9 mouse cellular contexts compared by ENCODE assay signal in the genomic region with DNA sequence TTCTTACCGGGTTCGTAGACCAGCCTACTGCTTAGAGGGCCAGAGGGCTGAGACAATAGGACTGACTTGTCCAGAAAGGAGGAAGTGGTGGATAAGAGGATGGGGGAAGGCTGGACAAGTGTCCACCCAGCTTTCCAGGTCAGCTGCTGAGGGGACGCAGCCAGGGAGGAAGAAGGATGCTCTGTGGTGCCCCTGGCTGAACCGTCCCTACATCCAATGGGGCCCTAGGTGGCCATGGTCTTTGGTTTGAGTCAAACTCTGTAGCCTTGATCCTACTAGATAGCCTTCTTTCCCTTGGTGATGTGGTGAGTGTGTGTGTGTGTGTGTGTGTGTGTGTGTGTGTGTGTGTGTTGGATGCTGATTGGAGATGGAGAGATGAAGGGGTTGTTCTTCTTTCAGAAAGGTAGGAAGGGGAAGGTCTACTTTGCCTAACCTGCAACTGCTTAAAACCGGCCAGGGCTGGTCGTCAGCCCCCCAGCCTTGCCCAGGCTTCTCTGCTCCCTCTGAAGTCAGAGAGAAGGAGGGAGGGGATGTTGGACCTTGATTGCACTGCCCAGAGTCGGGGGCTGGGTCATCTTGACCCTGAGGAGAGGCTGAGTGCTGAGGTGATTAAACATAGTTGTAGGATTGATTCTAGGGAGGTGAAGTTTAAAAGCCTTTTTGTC. TPM values are rescaled to one million over a fixed set of nuclear protein-coding genes. Genes with fewer than 3 reads are reported as not detected.
DNase-seq lines count a peak whose midpoint lies in the region; ATAC-seq and TF ChIP-seq lines count a peak whose summit lies in the region.
"Had no signal": no experiment of that assay in that cellular context is flagged by ENCODE, and none has a peak within 500 bp of the region (broad histone marks: within the 10 kb centered on the region; RNA-seq: fewer than 3 reads in every experiment).

No protein-coding gene starts in this region.

- no peak for TF ChIP-seq POLR2A in cortical plate, adult 2 months (IDR thresholded peaks at IDR 0.05; ENCODE audit: extremely low read depth, insufficient read depth, low read length)

- H3K36me3 ChIP-seq in heart, embryonic 12.5 days, result no peaks in the 10 kb centered on the region
- H3K36me3 ChIP-seq in hindbrain, embryonic 14.5 days (replicated peaks; ENCODE audit: control insufficient read depth, insufficient read depth), result no peaks in the 10 kb centered on the region

- H3K27me3 ChIP-seq in heart, embryonic 12.5 days (replicated peaks), result no peaks in the 10 kb centered on the region
- peaks cover 61% of the 10 kb centered on the region for H3K27me3 ChIP-seq in hindbrain, embryonic 14.5 days (ENCODE audit: control insufficient read depth, insufficient read depth, low read length)

- peak overlapping the region; percentile 88 for H3K9ac ChIP-seq in heart, embryonic 12.5 days
- no peak overlapping the region for H3K9ac ChIP-seq in hindbrain, embryonic 14.5 days

- 12% methylated on average over 7 of the region's 7 CpGs for WGBS in heart, embryonic 12.5 days
- WGBS in hindbrain, embryonic 14.5 days, result 18% methylated on average over 7 of the region's 7 CpGs

- H3K27ac ChIP-seq in heart, embryonic 12.5 days (ENCODE audit: poor library complexity, severe bottlenecking), result peak overlapping the region; percentile 79
- H3K27ac ChIP-seq in cortical plate, adult 2 months (ENCODE audit: insufficient read depth, low read length), result no peak overlapping the region
- H3K27ac ChIP-seq in hindbrain, embryonic 14.5 days, result no peak overlapping the region

- DNase-seq in heart, adult 18-20 months, result no peak
- no peak for DNase-seq in hindbrain, embryonic 14.5 days (ENCODE audit: low spot score)
- DNase-seq in urinary bladder, postnatal 36 days (ENCODE audit: low spot score in 2 of 2), result no peak
- DNase-seq in layer of hippocampus, postnatal 14 days (ENCODE audit: low spot score in 2 of 2), result no peak
- no peak for DNase-seq in left cerebral cortex, adult 11 months (ENCODE audit: low spot score)

- peak overlapping the region; percentile 74 for H3K4me3 ChIP-seq in heart, embryonic 12.5 days
- 0 out of 2 replicates have a peak overlapping the region, but pooled peaks have one; percentile 48 for H3K4me3 ChIP-seq in cortical plate, adult 2 months (ENCODE audit: insufficient read depth, low read length)
- H3K4me3 ChIP-seq in hindbrain, embryonic 14.5 days (replicated peaks; ENCODE audit: low read length), result peak overlapping the region; percentile 69

- 0 out of 2 replicates have a peak, but pooled peaks have one; percentile 10 for ATAC-seq in heart, embryonic 12.5 days (ENCODE audit: insufficient number of reproducible peaks, low FRiP score)
- ATAC-seq in hindbrain, embryonic 14.5 days (ENCODE audit: low FRiP score), result no peak
- 0 out of 2 replicates have a peak, but pooled peaks have one; percentile 7 for ATAC-seq in megakaryocyte progenitor cell, adult 5-6 weeks (replicated peaks; ENCODE audit: poor library complexity)

- no peaks in the 10 kb centered on the region for H3K9me3 ChIP-seq in heart, embryonic 12.5 days (replicated peaks)
- no peaks in the 10 kb centered on the region for H3K9me3 ChIP-seq in hindbrain, embryonic 14.5 days (ENCODE audit: control insufficient read depth, low read length)

- H3K4me1 ChIP-seq in heart, embryonic 12.5 days (replicated peaks), result peaks cover 19% of the 10 kb centered on the region
- H3K4me1 ChIP-seq in cortical plate, adult 2 months (ENCODE audit: control insufficient read depth, insufficient read depth, low read length), result no peaks in the 10 kb centered on the region
- peaks cover 16% of the 10 kb centered on the region for H3K4me1 ChIP-seq in hindbrain, embryonic 14.5 days (replicated peaks; ENCODE audit: control insufficient read depth, insufficient read depth, low read length)

- TF ChIP-seq CTCF in cortical plate, adult 2 months (IDR thresholded peaks at IDR 0.05; ENCODE audit: extremely low read depth, insufficient read depth, low read length), result no peak

- H3K4me2 ChIP-seq in heart, embryonic 12.5 days, result peak overlapping the region; percentile 92
- peak overlapping the region; percentile 99 for H3K4me2 ChIP-seq in hindbrain, embryonic 14.5 days (replicated peaks)

RNA-seq across cellular contexts. Expression of a gene that starts 2.4 kb away (rescaled TPM):
- 26.6 and 26.7 TPM in 2 replicates for polyA plus RNA-seq in heart, embryonic 12.5 days (2016; fragmentation: Nextera tagmentation; extraction: Ambion mirVana)
- 1 to 10 TPM; 5.1 to 7.5 TPM for total RNA-seq in heart, adult 18-20 months (2021)
- polyA plus RNA-seq in cortical plate, adult 2 months (2012; rRNA removed), result 4.2 and 4.3 TPM in 2 replicates
- 8.5 and 9.9 TPM in 2 replicates for polyA plus RNA-seq in hindbrain, embryonic 14.5 days (2014; fragmentation: Nextera tagmentation; extraction: Ambion mirVana)
- not detected in 2 replicates for total RNA-seq in megakaryocyte progenitor cell, adult 5-6 weeks (2015)
- total RNA-seq in megakaryocyte progenitor cell, adult 5-6 weeks (2017), result 0.67 TPM in 1 of 2 replicates, not detected in the other
- total RNA-seq in layer of hippocampus, postnatal 14 days (2021), result 1 to 10 TPM; 4.7 to 6.0 TPM

RNA-seq across cellular contexts. Expression of a gene that starts 36.5 kb away (rescaled TPM):
- 0.40 and 0.41 TPM in 2 replicates for polyA plus RNA-seq in heart, embryonic 12.5 days (2016; fragmentation: Nextera tagmentation; extraction: Ambion mirVana)
- total RNA-seq in heart, adult 18-20 months (2021), result under 1 TPM; 0.62 to 0.98 TPM
- 0.81 and 0.88 TPM in 2 replicates for polyA plus RNA-seq in cortical plate, adult 2 months (2012; rRNA removed)
- polyA plus RNA-seq in hindbrain, embryonic 14.5 days (2014; fragmentation: Nextera tagmentation; extraction: Ambion mirVana), result 0.81 and 1.9 TPM in 2 replicates
- 7.7 and 8.9 TPM in 2 replicates for total RNA-seq in megakaryocyte progenitor cell, adult 5-6 weeks (2015)
- total RNA-seq in megakaryocyte progenitor cell, adult 5-6 weeks (2017), result 14.2 and 29.7 TPM in 2 replicates
- 1 to 10 TPM in 1 of 2 experiments, under 1 TPM in 1; 0.19 to 1.1 TPM for total RNA-seq in layer of hippocampus, postnatal 14 days (2021)

RNA-seq across cellular contexts. Expression of a gene that starts 54.6 kb away (rescaled TPM):
- not detected in 2 replicates for polyA plus RNA-seq in heart, embryonic 12.5 days (2016; fragmentation: Nextera tagmentation; extraction: Ambion mirVana)
- total RNA-seq in heart, adult 18-20 months (2021), result not detected
- polyA plus RNA-seq in cortical plate, adult 2 months (2012; rRNA removed), result not detected in 2 replicates
- not detected in 2 replicates for polyA plus RNA-seq in hindbrain, embryonic 14.5 days (2014; fragmentation: Nextera tagmentation; extraction: Ambion mirVana)
- total RNA-seq in megakaryocyte progenitor cell, adult 5-6 weeks (2015), result not detected in 2 replicates
- total RNA-seq in megakaryocyte progenitor cell, adult 5-6 weeks (2017), result not detected in 2 replicates
- not detected for total RNA-seq in layer of hippocampus, postnatal 14 days (2021)
- total RNA-seq: layer of hippocampus, adult 8-10 months had no signal

RNA-seq across cellular contexts. Expression of a gene that starts 57.6 kb away (rescaled TPM):
- polyA plus RNA-seq in heart, embryonic 12.5 days (2016; fragmentation: Nextera tagmentation; extraction: Ambion mirVana), result 0.18 TPM in 1 of 2 replicates, not detected in the other
- not detected for total RNA-seq in heart, adult 18-20 months (2021)
- 50.7 and 56.1 TPM in 2 replicates for polyA plus RNA-seq in cortical plate, adult 2 months (2012; rRNA removed)
- 20.0 and 22.1 TPM in 2 replicates for polyA plus RNA-seq in hindbrain, embryonic 14.5 days (2014; fragmentation: Nextera tagmentation; extraction: Ambion mirVana)
- not detected in 2 replicates for total RNA-seq in megakaryocyte progenitor cell, adult 5-6 weeks (2015)
- total RNA-seq in megakaryocyte progenitor cell, adult 5-6 weeks (2017), result not detected in 2 replicates
- 10 to 100 TPM; 31.5 to 34.9 TPM for total RNA-seq in layer of hippocampus, postnatal 14 days (2021)

Comparison
In these comparisons a context has a peak if more than half of its experiments do, and no peak if none do; other contexts are left out.
1. RNA of a gene that starts 36.5 kb away (total RNA-seq): 7.7 to 29.7 TPM in megakaryocyte progenitor cell, adult 5-6 weeks; 0.19 to 1.1 TPM in layer of hippocampus, postnatal 14 days and 0.62 to 0.98 TPM in heart, adult 18-20 months; every median in the first group is over 4 times any median in the second.
2. Peak in every context shown above with its lines, with median percentiles within 50 percentile points of each other: H3K4me3 ChIP-seq.